Mouse (Mus musculus) heart, embryonic 11.5 days (tissue): ENCODE measurements around the gene Nr2f6. TPM values are rescaled to one million over a fixed set of nuclear protein-coding genes. Genes with fewer than 3 reads are reported as not detected.

ENCODE experiments used
- ATAC-seq: fragments of 200-750 bp; cut with Nextera tagmentation; replicated peaks from 2 replicates; pipeline ENCODE4 v1.8.0; 2017; ENCODE audit warnings: moderate library complexity; ENCODE audit not compliant: insufficient number of reproducible peaks, low FRiP score, low TSS enrichment
- H3K27ac ChIP-seq: fragments of 300-500 bp; sonication (generic); 2 replicates; pipeline ENCODE4 v1.5.1; 2014; ENCODE audit warnings: mild to moderate bottlenecking, low read depth, low read length
- H3K27me3 ChIP-seq: fragments of 300-500 bp; sonication (generic); 2 replicates; pipeline ENCODE4 v1.6.1; 2014; ENCODE audit warnings: mild to moderate bottlenecking, low read length, mixed read lengths; ENCODE audit not compliant: control insufficient read depth, insufficient read depth
- H3K36me3 ChIP-seq: fragments of 300-500 bp; sonication (generic); 2 replicates; pipeline ENCODE4 v1.6.1; 2014; ENCODE audit warnings: mild to moderate bottlenecking, low read length, moderate library complexity, mixed read lengths; ENCODE audit not compliant: control insufficient read depth, insufficient read depth
- H3K4me1 ChIP-seq: fragments of 300-500 bp; sonication (generic); 2 replicates; pipeline ENCODE4 v1.6.1; 2014; ENCODE audit warnings: low read length; ENCODE audit not compliant: control insufficient read depth, insufficient read depth
- H3K4me2 ChIP-seq: fragments of 300-500 bp; sonication (generic); 2 replicates; pipeline ENCODE4 v1.6.1; 2014; ENCODE audit warnings: mild to moderate bottlenecking, moderate library complexity
- H3K4me3 ChIP-seq: fragments of 300-500 bp; sonication (generic); 2 replicates; pipeline ENCODE4 v1.5.1; 2014; ENCODE audit warnings: low read depth, low read length
- H3K9ac ChIP-seq: fragments of 300-500 bp; sonication (generic); 2 replicates; pipeline ENCODE4 v1.6.1; 2014; ENCODE audit warnings: mild to moderate bottlenecking, low read depth, low read length, moderate library complexity
- H3K9me3 ChIP-seq: fragments of 300-500 bp; sonication (generic); replicated peaks from 2 replicates; pipeline ENCODE4 v1.6.1; 2016; ENCODE audit warnings: low read length; ENCODE audit not compliant: control insufficient read depth
- WGBS: fragments of 180-500 bp; shearing (Covaris S2); extraction: QIAGEN DNeasy Blood & Tissue Kit; methylation state at CpG from one replicate; pipeline ENCODE4 v1.1.7; 2014; ENCODE audit not compliant: insufficient replicate concordance; 5-methylcytosine and 5-hydroxymethylcytosine counted together
- polyA plus RNA-seq: library from polyadenylated mRNA; unstranded; fragments of >200 nt; fragmentation: Nextera tagmentation; extraction: Ambion mirVana; gene quantifications from 2 replicates; pipeline ENCODE4 v1.2.1, GENCODE M21; 2014

Nr2f6 gene
- polyA plus RNA-seq, 1 experiment from 2014 or later, result 47.2 TPM

DNA sequence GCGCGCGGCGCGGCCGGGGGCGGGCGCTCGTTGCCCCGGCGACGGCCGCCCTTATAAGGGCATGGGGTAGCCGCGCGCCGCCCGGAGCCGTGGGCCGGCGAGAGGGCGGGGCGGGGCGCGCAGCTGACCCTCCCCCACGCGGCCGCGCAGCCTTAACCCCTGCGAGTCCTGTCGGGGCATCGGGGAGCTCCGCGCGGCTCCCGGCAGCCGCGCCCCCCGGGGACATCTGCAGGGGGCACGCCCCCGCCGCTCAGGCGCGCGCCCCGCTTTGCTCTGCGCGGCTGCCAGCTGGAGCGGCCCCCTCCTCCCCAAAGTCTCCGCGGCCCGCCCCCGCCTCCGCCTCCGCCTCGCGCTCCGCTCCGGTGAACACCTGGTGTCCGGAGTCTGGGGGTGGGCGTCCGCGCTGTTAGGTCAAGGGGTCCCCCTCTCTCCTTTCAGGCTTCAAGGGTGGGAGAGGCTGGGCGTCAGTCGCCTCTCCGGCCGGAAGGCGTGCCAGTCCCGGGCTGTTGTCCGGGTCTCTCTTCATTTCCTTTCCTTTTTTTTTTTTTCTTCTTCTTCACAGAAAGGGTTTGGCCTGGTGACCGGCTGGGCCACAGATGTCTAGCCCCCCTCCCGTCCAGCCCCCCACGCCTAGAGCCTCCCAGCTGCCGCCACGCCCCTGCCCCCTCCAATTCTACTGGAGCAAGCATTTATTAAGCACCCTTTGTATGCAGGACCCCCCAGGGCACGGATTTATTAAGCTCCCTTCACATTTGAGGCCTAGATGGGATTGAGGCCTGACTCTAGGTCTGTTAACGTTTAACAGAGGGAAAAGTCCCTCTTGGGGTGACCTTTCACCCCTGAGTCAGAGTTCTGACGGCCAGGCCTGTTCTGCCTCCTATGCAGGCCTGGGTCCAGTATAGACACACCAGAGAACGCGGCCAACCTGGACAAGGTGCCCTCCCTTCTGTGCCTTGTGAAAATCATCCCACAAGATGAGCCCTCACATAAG lies 506 bp upstream of the Nr2f6 start:
- WGBS, result 5% methylated on average over 44 of the region's 80 CpGs
- ATAC-seq, result peak; percentile 87
- peaks cover 2% of the 10 kb centered on the region; the same call in 1 of the 2 replicates for H3K27me3 ChIP-seq
- H3K4me2 ChIP-seq, result peak overlapping the region; percentile 67
- H3K36me3 ChIP-seq, result peaks cover 10% of the 10 kb centered on the region
- peak overlapping the region; percentile 90 for H3K27ac ChIP-seq
- H3K9ac ChIP-seq, result peak overlapping the region; percentile 81
- H3K4me1 ChIP-seq, result peaks cover 20% of the 10 kb centered on the region
- peak overlapping the region; percentile 74 for H3K4me3 ChIP-seq
- no peaks in the 10 kb centered on the region for H3K9me3 ChIP-seq

DNA sequence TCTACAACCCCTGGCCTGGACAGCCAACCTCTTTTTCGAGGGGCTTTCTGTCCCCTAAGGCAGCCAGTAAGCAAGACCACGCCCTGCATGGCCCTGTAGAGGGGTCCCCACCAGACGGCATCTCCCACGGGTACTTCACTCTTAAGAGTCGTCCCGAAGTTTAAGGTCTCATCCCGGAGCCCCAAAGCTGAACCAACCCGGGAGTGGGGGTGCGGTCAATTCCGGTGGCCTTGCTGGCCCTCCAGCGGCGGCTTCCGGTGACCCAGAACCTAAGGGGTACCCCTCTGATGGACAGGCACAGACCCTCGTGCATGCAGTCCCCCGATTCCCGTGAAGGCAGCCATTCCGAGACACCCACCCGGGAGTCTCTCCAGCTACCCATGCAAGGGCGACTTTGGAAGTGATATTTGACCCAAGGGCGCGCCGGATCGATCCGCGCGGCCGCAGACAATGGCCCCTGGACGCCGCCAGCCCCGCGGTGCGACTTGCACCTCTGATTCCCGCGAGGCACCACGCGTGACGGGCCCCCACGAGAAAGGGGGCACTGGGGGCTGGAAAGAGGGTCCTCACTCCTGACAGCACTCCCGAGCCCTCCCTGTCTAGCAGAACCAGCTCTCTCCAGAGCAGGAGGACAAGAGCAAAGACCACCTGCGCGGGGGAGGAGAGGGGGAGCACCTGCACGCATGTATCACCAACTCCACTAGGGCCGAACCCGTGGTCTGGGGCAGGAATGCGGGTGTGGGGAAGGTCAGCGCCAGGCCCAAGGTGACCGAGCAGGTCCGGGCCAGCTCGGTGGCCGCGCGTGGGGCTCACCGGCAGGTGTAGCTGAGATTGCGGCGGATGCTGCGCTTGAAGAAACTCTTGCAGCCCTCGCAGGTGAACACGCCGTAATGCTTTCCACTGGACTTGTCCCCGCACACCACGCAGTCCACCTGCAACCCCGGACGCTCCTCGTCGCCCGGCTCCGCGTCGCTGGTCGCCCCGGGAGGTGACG lies 1.3 kb downstream of the Nr2f6 start:
- peak overlapping the region; percentile 67 for H3K4me2 ChIP-seq
- ATAC-seq, result no peak
- 3% methylated on average over 72 of the region's 72 CpGs for WGBS
- peaks cover 35% of the 10 kb centered on the region for H3K4me1 ChIP-seq
- H3K9me3 ChIP-seq, result no peaks in the 10 kb centered on the region
- peak overlapping the region; percentile 81 for H3K9ac ChIP-seq
- H3K27me3 ChIP-seq, result peaks cover 2% of the 10 kb centered on the region; the same call in 1 of the 2 replicates
- H3K36me3 ChIP-seq, result peaks cover 13% of the 10 kb centered on the region
- H3K4me3 ChIP-seq, result peak overlapping the region; percentile 74
- peak overlapping the region; percentile 90 for H3K27ac ChIP-seq

DNA sequence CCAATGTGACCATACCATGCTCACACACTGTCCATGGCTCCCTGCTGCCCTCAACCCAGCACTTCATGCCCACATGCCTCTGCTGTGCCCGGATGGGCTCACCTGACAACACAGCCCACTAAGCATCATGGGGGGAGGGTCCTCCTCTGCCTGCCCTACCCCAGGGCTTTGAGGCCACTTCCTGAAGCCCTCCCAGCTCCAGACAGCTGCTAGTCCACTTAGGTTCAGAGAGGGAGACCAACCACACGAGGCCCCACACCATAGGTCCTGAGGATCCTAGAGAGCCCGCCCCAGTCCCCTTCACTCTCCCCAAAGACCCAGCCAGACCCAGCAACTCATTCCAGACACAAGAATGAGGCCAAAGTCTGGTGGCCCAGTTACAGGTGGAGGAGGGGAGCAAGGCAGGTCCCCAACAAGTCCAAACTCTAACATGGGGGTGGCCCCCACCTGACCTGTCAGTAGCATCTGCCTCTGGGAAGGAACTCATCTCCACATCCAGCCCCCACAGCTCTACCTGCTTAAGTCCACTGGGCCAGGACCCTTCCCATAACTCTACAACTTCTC lies 2.2 kb downstream of the Nr2f6 start:
- Histone ChIP-seq H3K9me3 (no peaks in the 10 kb centered on the region), H3K36me3 (peaks cover 14% of the 10 kb centered on the region), H3K4me3 (peak overlapping the region; percentile 74), H3K4me2 (peak overlapping the region; percentile 67), H3K27ac (no peak overlapping the region), H3K9ac (peak overlapping the region; percentile 81), H3K27me3 (peaks cover 2% of the 10 kb centered on the region; the same call in 1 of the 2 replicates), H3K4me1 (peaks cover 38% of the 10 kb centered on the region)
- no peak for ATAC-seq
- WGBS, result 48% methylated on average over 3 of the region's 3 CpGs

DNA sequence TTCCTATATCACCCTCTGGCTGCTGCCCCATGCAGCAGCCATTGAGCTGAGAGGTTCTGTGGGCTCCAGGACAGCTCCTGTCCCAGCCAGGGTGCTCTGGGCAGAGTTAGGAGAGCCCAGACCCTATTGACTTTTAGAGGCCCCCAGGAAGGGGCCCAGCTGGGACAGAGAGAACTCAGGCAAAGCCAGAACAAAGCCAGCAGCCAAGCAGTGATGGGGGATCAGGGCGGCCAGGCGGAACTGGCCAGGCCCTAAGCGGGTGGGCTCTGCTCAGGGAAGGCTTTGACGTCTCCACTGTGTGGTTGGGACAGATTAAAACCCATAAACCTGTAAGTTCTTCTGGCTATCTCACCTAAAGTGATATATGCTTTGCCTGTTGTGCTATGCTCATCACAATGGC lies 2.8 kb downstream of the Nr2f6 start:
- WGBS, result 75% methylated on average over 4 of the region's 4 CpGs
- Histone ChIP-seq H3K4me1 (peaks cover 38% of the 10 kb centered on the region), H3K4me3 (no peak overlapping the region)

DNA sequence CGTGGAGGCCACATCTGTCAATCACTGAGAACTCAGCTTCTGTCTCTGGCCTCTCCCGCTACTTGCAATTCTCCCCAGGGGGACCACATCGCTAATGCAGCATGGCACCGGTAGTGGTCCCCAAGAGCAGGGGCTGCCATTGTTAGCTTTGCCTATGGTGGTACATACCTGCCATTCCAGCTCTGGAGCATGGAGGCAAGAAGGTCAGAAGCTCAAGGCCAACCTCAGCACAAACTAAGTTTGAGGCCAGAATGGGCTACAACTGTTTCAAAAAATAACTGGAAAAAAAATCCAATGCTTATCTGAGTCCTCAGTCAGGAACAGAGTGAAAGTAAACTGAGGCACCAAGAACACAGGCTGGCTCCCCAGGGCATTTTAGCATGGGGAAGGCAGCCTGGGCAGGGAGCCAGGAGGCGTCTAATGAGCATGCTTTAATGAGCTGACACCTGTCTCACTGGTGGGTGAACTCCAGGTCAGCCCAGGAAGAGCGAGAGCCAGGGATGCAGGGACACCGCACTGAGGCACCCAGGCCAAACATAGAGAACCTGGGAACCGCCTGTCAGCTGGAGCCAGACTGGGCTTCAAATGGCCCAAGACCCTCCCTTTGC lies 5.2 kb downstream of the Nr2f6 start:
- ATAC-seq, result no peak
- Histone ChIP-seq H3K9me3 (no peaks in the 10 kb centered on the region), H3K27ac (no peak overlapping the region), H3K9ac (no peak overlapping the region), H3K4me3 (peak overlapping the region; percentile 24; the same call in 1 of the 2 replicates), H3K4me1 (peaks cover 35% of the 10 kb centered on the region), H3K4me2 (peak overlapping the region; percentile 61), H3K27me3 (peaks cover 2% of the 10 kb centered on the region; the same call in 1 of the 2 replicates), H3K36me3 (peaks cover 23% of the 10 kb centered on the region)
- 51% methylated on average over 8 of the region's 8 CpGs for WGBS

More for the DNA sequence above, 2.8 kb downstream of the Nr2f6 start:
- H3K4me2 ChIP-seq, result peak overlapping the region; percentile 67
- no peaks in the 10 kb centered on the region for H3K9me3 ChIP-seq
- peaks cover 2% of the 10 kb centered on the region; the same call in 1 of the 2 replicates for H3K27me3 ChIP-seq
- H3K9ac ChIP-seq, result no peak overlapping the region
- H3K27ac ChIP-seq, result no peak overlapping the region
- peaks cover 19% of the 10 kb centered on the region for H3K36me3 ChIP-seq
- ATAC-seq, result no peak

DNA sequence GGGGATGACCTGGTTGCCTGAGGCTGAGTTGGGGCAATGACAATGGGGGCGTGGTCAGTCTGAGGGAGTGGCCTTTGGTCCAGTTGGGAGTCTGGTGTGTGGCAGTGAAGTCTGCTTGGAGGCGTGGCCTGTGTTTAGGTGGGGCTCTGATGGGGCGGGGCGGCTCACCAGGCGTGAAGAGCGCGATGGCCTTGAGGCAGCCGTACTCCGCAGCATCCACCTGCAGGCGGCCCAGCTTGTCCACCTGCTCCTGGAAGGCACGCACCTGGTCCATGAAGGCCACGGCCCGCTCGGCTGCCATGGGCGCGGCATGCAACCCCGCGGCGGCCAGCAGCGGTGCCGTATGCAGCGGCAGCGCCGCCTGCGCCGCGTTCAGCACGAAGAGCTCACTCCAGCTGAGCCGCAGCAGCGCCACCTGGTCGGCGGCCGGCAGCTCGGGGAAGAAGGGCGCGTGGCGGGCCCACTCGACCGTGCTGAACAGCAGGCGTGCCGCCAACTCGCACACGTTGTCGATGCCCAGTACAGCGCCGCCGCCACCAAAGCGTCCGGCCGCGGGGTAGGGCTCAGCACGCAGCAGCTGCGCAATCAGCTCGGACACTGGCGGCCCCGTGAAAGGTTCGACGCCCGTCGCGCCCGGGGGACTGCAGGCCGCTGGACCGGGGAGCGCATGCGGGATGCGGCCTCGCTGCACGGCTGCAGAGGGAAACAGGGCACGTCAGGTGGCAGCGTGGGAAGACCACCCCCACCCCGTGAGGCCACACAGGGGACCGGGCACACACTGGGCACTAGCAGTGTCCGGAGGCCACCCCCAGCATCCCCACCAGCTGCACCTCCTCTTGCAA lies 6.0 kb downstream of the Nr2f6 start:
- Histone ChIP-seq H3K4me3 (peak overlapping the region; percentile 24), H3K4me1 (peaks cover 35% of the 10 kb centered on the region), H3K4me2 (peak overlapping the region; percentile 61), H3K9me3 (no peaks in the 10 kb centered on the region), H3K9ac (peak overlapping the region; percentile 47; the same call in 1 of the 2 replicates), H3K36me3 (peaks cover 23% of the 10 kb centered on the region), H3K27me3 (peaks cover 2% of the 10 kb centered on the region; the same call in 1 of the 2 replicates), H3K27ac (no peak overlapping the region)
- peak; percentile 37 for ATAC-seq
- WGBS, result 11% methylated on average over 74 of the region's 74 CpGs

DNA sequence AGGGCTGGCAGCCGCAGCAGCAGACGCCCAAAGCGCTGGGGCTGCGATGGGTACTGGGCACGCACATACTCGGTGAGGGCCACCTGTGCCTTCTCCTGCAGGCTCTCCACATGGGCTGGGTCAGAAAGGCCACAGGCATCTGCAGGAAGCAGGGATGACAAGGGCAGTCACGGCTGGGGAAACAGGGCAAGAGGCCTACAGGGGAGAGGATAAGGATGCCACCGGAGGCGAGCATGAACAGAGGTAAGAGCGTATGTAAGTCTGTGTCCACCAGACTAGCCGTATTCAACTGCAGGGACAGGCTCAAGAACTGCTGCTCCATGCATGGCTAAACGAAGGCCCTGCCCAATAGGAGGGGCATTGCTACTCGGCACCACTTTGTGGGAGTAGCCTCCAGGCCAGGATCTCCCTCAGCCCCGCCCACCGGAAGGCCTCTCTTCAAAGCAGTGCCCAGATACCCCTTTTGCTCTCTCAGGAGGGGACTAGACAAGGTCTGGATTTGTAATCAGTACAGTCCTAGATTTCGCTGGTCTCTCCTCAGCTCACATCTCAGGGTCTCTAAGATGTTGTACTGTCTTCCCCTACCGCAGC lies 7.0 kb downstream of the Nr2f6 start:
- Histone ChIP-seq H3K4me3 (no peak overlapping the region), H3K27ac (no peak overlapping the region), H3K9me3 (no peaks in the 10 kb centered on the region), H3K27me3 (peaks cover 2% of the 10 kb centered on the region; the same call in 1 of the 2 replicates), H3K4me1 (peaks cover 31% of the 10 kb centered on the region), H3K4me2 (no peak overlapping the region), H3K36me3 (peaks cover 23% of the 10 kb centered on the region), H3K9ac (no peak overlapping the region)
- no peak for ATAC-seq
- 74% methylated on average over 17 of the region's 17 CpGs for WGBS
